Mouse (Mus musculus): ENCODE data around the gene Bhmt. TPM values are rescaled to one million over a fixed set of nuclear protein-coding genes. Genes with fewer than 3 reads are reported as not detected.
"Not testable (repeated sequence)": the region's sequence is repeated elsewhere in the genome, so short reads cannot be mapped to it uniquely, and the experiment has no call there.

Bhmt gene
- polyA plus RNA-seq, 1 experiment from 2014 or later, result not detected

- Histone ChIP-seq H3K4me2 (ENCODE audit: low read length) (no peak overlapping the region), H3K36me3 (ENCODE audit: control insufficient read depth, insufficient read depth, low read length) (no peaks in the 10 kb centered on the region), H3K9ac (ENCODE audit: low read length) (no peak overlapping the region), H3K4me3 (ENCODE audit: control insufficient read depth in 1 of 2, insufficient read depth in 1 of 2, low read depth in 1 of 2, low read length in 2 of 2) (no peak overlapping the region), H3K9me3 (ENCODE audit: control insufficient read depth, low read length) (no peaks in the 10 kb centered on the region), H3K4me1 (ENCODE audit: control insufficient read depth in 2 of 2, insufficient read depth in 2 of 2, low read length in 2 of 2) (peaks cover 3 to 6% of the 10 kb centered on the region in 2 experiments; a peak in 3 of 4 replicates), H3K27ac (replicated peaks in 1 of 2; ENCODE audit: control insufficient read depth in 1 of 2, insufficient read depth in 1 of 2, low read depth in 2 of 2, low read length in 2 of 2) (no peak overlapping the region), H3K27me3 (ENCODE audit: control insufficient read depth, insufficient read depth, low read length) (no peaks in the 10 kb centered on the region)
- 66% methylated on average over 13 of the region's 13 CpGs for WGBS
- no peak for ATAC-seq (ENCODE audit: insufficient number of reproducible peaks, insufficient read depth, low FRiP score, low read depth)
Measured at GRCm38 (mm10) chr13:93606868-93607578, 30.7 kb downstream of the Bhmt start.

GRCm38 (mm10) chr13:93604698-93605097 lies 33.1 kb downstream of the Bhmt start:
- H3K9me3 ChIP-seq (ENCODE audit: control insufficient read depth, low read length), result no peaks in the 10 kb centered on the region
- H3K4me2 ChIP-seq (ENCODE audit: low read length), result no peak overlapping the region
- H3K27me3 ChIP-seq (ENCODE audit: control insufficient read depth, insufficient read depth, low read length), result no peaks in the 10 kb centered on the region
- H3K4me1 ChIP-seq (ENCODE audit: control insufficient read depth in 2 of 2, insufficient read depth in 2 of 2, low read length in 2 of 2), result peaks cover 3 to 8% of the 10 kb centered on the region in 2 experiments; a peak in 3 of 4 replicates
- WGBS, result 77% methylated on average over 4 of the region's 4 CpGs
- no peak overlapping the region for H3K4me3 ChIP-seq (ENCODE audit: control insufficient read depth in 1 of 2, insufficient read depth in 1 of 2, low read depth in 1 of 2, low read length in 2 of 2)
- no peak for ATAC-seq (ENCODE audit: insufficient number of reproducible peaks, insufficient read depth, low FRiP score, low read depth)
- H3K9ac ChIP-seq (ENCODE audit: low read length), result no peak overlapping the region
- H3K27ac ChIP-seq (replicated peaks in 1 of 2; ENCODE audit: control insufficient read depth in 1 of 2, insufficient read depth in 1 of 2, low read depth in 2 of 2, low read length in 2 of 2), result no peak overlapping the region
- H3K36me3 ChIP-seq (ENCODE audit: control insufficient read depth, insufficient read depth, low read length), result no peaks in the 10 kb centered on the region

GRCm38 (mm10) chr13:93601527-93601926 lies 36.2 kb downstream of the Bhmt start:
- 69% methylated on average over 11 of the region's 11 CpGs for WGBS
- H3K4me3 ChIP-seq (ENCODE audit: control insufficient read depth in 1 of 2, insufficient read depth in 1 of 2, low read depth in 1 of 2, low read length in 2 of 2), result no peak overlapping the region
- H3K27me3 ChIP-seq (ENCODE audit: control insufficient read depth, insufficient read depth, low read length), result no peaks in the 10 kb centered on the region
- H3K4me2 ChIP-seq (ENCODE audit: low read length), result no peak overlapping the region
- ATAC-seq (ENCODE audit: insufficient number of reproducible peaks, insufficient read depth, low FRiP score, low read depth), result no peak
- H3K36me3 ChIP-seq (ENCODE audit: control insufficient read depth, insufficient read depth, low read length), result no peaks in the 10 kb centered on the region
- no peak overlapping the region for H3K27ac ChIP-seq (replicated peaks in 1 of 2; ENCODE audit: control insufficient read depth in 1 of 2, insufficient read depth in 1 of 2, low read depth in 2 of 2, low read length in 2 of 2)
- H3K9me3 ChIP-seq (ENCODE audit: control insufficient read depth, low read length), result no peaks in the 10 kb centered on the region
- 0 out of 4 replicates have a peak, but pooled peaks cover 0 to 2% of the 10 kb centered on the region in 2 experiments for H3K4me1 ChIP-seq (ENCODE audit: control insufficient read depth in 2 of 2, insufficient read depth in 2 of 2, low read length in 2 of 2)
- no peak overlapping the region for H3K9ac ChIP-seq (ENCODE audit: low read length)

GRCm38 (mm10) chr13:93593040-93593699 lies 44.6 kb downstream of the Bhmt start:
- 79% methylated on average over 2 of the region's 2 CpGs for WGBS
- Histone ChIP-seq H3K4me2 (ENCODE audit: low read length) (no peak overlapping the region), H3K36me3 (ENCODE audit: control insufficient read depth, insufficient read depth, low read length) (no peaks in the 10 kb centered on the region), H3K4me3 (ENCODE audit: control insufficient read depth in 1 of 2, insufficient read depth in 1 of 2, low read depth in 1 of 2, low read length in 2 of 2) (no peak overlapping the region), H3K9ac (ENCODE audit: low read length) (no peak overlapping the region), H3K4me1 (ENCODE audit: control insufficient read depth in 2 of 2, insufficient read depth in 2 of 2, low read length in 2 of 2) (no peaks in the 10 kb centered on the region), H3K27ac (replicated peaks in 1 of 2; ENCODE audit: control insufficient read depth in 1 of 2, insufficient read depth in 1 of 2, low read depth in 2 of 2, low read length in 2 of 2) (no peak overlapping the region), H3K9me3 (ENCODE audit: control insufficient read depth, low read length) (no peaks in the 10 kb centered on the region), H3K27me3 (ENCODE audit: control insufficient read depth, insufficient read depth, low read length) (no peaks in the 10 kb centered on the region)
- no peak for ATAC-seq (ENCODE audit: insufficient number of reproducible peaks, insufficient read depth, low FRiP score, low read depth)

- H3K27me3 ChIP-seq (ENCODE audit: control insufficient read depth, insufficient read depth, low read length); H3K4me1 ChIP-seq (ENCODE audit: control insufficient read depth in 2 of 2, insufficient read depth in 2 of 2, low read length in 2 of 2); H3K4me2 ChIP-seq (ENCODE audit: low read length); H3K27ac ChIP-seq (replicated peaks in 1 of 2; ENCODE audit: control insufficient read depth in 1 of 2, insufficient read depth in 1 of 2, low read depth in 2 of 2, low read length in 2 of 2); H3K36me3 ChIP-seq (ENCODE audit: control insufficient read depth, insufficient read depth, low read length); H3K9ac ChIP-seq (ENCODE audit: low read length); H3K4me3 ChIP-seq (ENCODE audit: control insufficient read depth in 1 of 2, insufficient read depth in 1 of 2, low read depth in 1 of 2, low read length in 2 of 2); H3K9me3 ChIP-seq (ENCODE audit: control insufficient read depth, low read length); ATAC-seq (ENCODE audit: insufficient number of reproducible peaks, insufficient read depth, low FRiP score, low read depth): not testable (repeated sequence)
- WGBS, result 80% methylated on average over 9 of the region's 9 CpGs
Measured at GRCm38 (mm10) chr13:93582526-93582925, 55.2 kb downstream of the Bhmt start.

- 77% methylated on average over 5 of the region's 5 CpGs for WGBS
- no peak overlapping the region for H3K9ac ChIP-seq (ENCODE audit: low read length)
- no peaks in the 10 kb centered on the region for H3K4me1 ChIP-seq (ENCODE audit: control insufficient read depth in 2 of 2, insufficient read depth in 2 of 2, low read length in 2 of 2)
- H3K27me3 ChIP-seq (ENCODE audit: control insufficient read depth, insufficient read depth, low read length), result no peaks in the 10 kb centered on the region
- no peaks in the 10 kb centered on the region for H3K36me3 ChIP-seq (ENCODE audit: control insufficient read depth, insufficient read depth, low read length)
- no peaks in the 10 kb centered on the region for H3K9me3 ChIP-seq (ENCODE audit: control insufficient read depth, low read length)
- no peak overlapping the region for H3K4me2 ChIP-seq (ENCODE audit: low read length)
- H3K4me3 ChIP-seq (ENCODE audit: control insufficient read depth in 1 of 2, insufficient read depth in 1 of 2, low read depth in 1 of 2, low read length in 2 of 2), result no peak overlapping the region
- no peak for ATAC-seq (ENCODE audit: insufficient number of reproducible peaks, insufficient read depth, low FRiP score, low read depth)
- no peak overlapping the region for H3K27ac ChIP-seq (replicated peaks in 1 of 2; ENCODE audit: control insufficient read depth in 1 of 2, insufficient read depth in 1 of 2, low read depth in 2 of 2, low read length in 2 of 2)
Measured at GRCm38 (mm10) chr13:93580431-93580830, 57.3 kb downstream of the Bhmt start.

- 66% methylated on average over 4 of the region's 4 CpGs for WGBS
- Histone ChIP-seq H3K36me3 (ENCODE audit: control insufficient read depth, insufficient read depth, low read length) (no peaks in the 10 kb centered on the region), H3K9me3 (ENCODE audit: control insufficient read depth, low read length) (no peaks in the 10 kb centered on the region), H3K27ac (replicated peaks in 1 of 2; ENCODE audit: control insufficient read depth in 1 of 2, insufficient read depth in 1 of 2, low read depth in 2 of 2, low read length in 2 of 2) (no peak overlapping the region), H3K9ac (ENCODE audit: low read length) (no peak overlapping the region), H3K4me2 (ENCODE audit: low read length) (no peak overlapping the region), H3K4me1 (ENCODE audit: control insufficient read depth in 2 of 2, insufficient read depth in 2 of 2, low read length in 2 of 2) (0 out of 4 replicates have a peak, but pooled peaks cover 0 to 3% of the 10 kb centered on the region in 2 experiments), H3K27me3 (ENCODE audit: control insufficient read depth, insufficient read depth, low read length) (no peaks in the 10 kb centered on the region), H3K4me3 (ENCODE audit: control insufficient read depth in 1 of 2, insufficient read depth in 1 of 2, low read depth in 1 of 2, low read length in 2 of 2) (no peak overlapping the region)
- ATAC-seq (ENCODE audit: insufficient number of reproducible peaks, insufficient read depth, low FRiP score, low read depth), result no peak
Measured at GRCm38 (mm10) chr13:93569676-93570075, 68.1 kb downstream of the Bhmt start.
